Mouse (Mus musculus) kidney, adult 2 months (tissue): ENCODE measurements at regions not wholly inside any gene's neighbourhood (a gene's known extent, or its start where the extent isn't known, plus 50 kb on each side); places are given as distances from the start of the nearest gene placed in this dataset.

ENCODE experiments used
- CTCF ChIP-seq: fragments of 200-500 bp; conservative IDR thresholded peaks from 2 replicates; pipeline ENCODE4 v1.5.1; 2011; ENCODE audit warnings: low read depth, mild to moderate bottlenecking, control low read depth, low read length, moderate library complexity, mixed read lengths; ENCODE audit not compliant: insufficient read depth, insufficient read length
- POLR2A ChIP-seq: fragments of 200-500 bp; IDR thresholded peaks from one replicate; pipeline ENCODE4 v1.6.1; 2011; ENCODE audit warnings: low read depth, low read length, control low read depth

DNA sequence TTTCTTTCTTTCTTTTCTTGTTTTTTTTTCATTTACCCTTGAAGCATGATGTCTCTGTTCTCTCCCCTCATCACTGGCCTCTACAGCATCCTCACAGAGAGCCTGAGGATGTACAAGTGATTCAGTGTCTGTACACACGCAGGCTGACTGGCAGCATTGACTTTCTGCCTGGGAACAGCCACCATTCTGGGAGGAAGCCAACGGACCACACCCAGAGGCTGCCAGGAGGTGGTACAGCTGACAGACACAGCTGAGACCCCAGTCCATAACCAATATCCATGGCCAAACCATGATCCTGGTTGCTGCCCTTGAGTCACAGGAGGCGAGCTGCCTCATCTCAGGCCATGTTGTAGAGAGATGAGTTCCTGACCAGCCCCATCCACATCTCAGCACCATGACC lies 88.5 kb upstream of the Tmc1 start:
- TF ChIP-seq CTCF: no peak
- TF ChIP-seq POLR2A: no peak
